Mouse (Mus musculus) small intestine, adult 2 months (tissue): Measurements from ENCODE around the gene Fkbp11.

Experiments used
- CTCF ChIP-seq: fragments of 200-500 bp; IDR thresholded peaks from 2 replicates; pipeline ENCODE4 v1.5.1; 2012; ENCODE audit warnings: low read depth, mild to moderate bottlenecking, control low read depth, inconsistent platforms, low read length, moderate library complexity, mixed read lengths; ENCODE audit not compliant: insufficient replicate concordance, insufficient read length; ENCODE audit errors: extremely low read depth
- POLR2A ChIP-seq: fragments of 200-500 bp; IDR thresholded peaks from 2 replicates; pipeline ENCODE4 v1.6.1; 2012; ENCODE audit warnings: low read depth, mild to moderate bottlenecking, control low read depth, inconsistent platforms, low read length, moderate library complexity

- no peak for TF ChIP-seq POLR2A
- no peak for TF ChIP-seq CTCF
These were observed 44.3 kb downstream of the Fkbp11 start for GRCm38 (mm10) chr15:98683746-98684145.
